Mouse (Mus musculus) limb, embryonic 13.5 days (tissue): ENCODE results near the gene Drap1. TPM values are rescaled to one million over a fixed set of nuclear protein-coding genes. Genes with fewer than 3 reads are reported as not detected.
"Not testable (repeated sequence)": the region's sequence is repeated elsewhere in the genome, so short reads cannot be mapped to it uniquely, and the experiment has no call there.

Source experiments
- ATAC-seq: fragments of 200-750 bp; cut with Nextera tagmentation; 2 replicates; pipeline ENCODE4 v1.8.0; 2017; ENCODE audit warnings: low read depth, moderate number of reproducible peaks, moderate TSS enrichment; ENCODE audit not compliant: low FRiP score
- H3K27ac ChIP-seq: fragments of 300-500 bp; sonication (generic); 2 replicates; pipeline ENCODE4 v1.5.1; 2015; ENCODE audit warnings: inconsistent platforms, mild to moderate bottlenecking, moderate library complexity
- H3K27me3 ChIP-seq: fragments of 300-500 bp; sonication (generic); 2 replicates; pipeline ENCODE4 v1.6.1; 2015; ENCODE audit warnings: mild to moderate bottlenecking, inconsistent platforms
- H3K36me3 ChIP-seq: fragments of 300-500 bp; sonication (generic); 2 replicates; pipeline ENCODE4 v1.6.1; 2015; ENCODE audit warnings: inconsistent platforms, mild to moderate bottlenecking, moderate library complexity
- H3K4me1 ChIP-seq: fragments of 300-500 bp; sonication (generic); 2 replicates; pipeline ENCODE4 v1.6.1; 2015; ENCODE audit warnings: inconsistent platforms
- H3K4me2 ChIP-seq: fragments of 300-500 bp; sonication (generic); replicated peaks from 2 replicates; pipeline ENCODE4 v1.6.1; 2015; ENCODE audit warnings: inconsistent platforms, mild to moderate bottlenecking, moderate library complexity
- H3K4me3 ChIP-seq: fragments of 300-500 bp; sonication (generic); 2 replicates; pipeline ENCODE4 v1.5.1; 2015; ENCODE audit warnings: moderate library complexity, mild to moderate bottlenecking, inconsistent platforms
- H3K9ac ChIP-seq: fragments of 300-500 bp; sonication (generic); 2 replicates; pipeline ENCODE4 v1.6.1; 2015; ENCODE audit warnings: mild to moderate bottlenecking, inconsistent platforms
- H3K9me3 ChIP-seq: fragments of 300-500 bp; sonication (generic); 2 replicates; pipeline ENCODE4 v1.6.1; 2016; ENCODE audit warnings: inconsistent platforms
- WGBS: fragments of 180-500 bp; shearing (Covaris S2); methylation state at CpG from one replicate; pipeline ENCODE4 v1.1.7; 2015; 5-methylcytosine and 5-hydroxymethylcytosine counted together
- polyA plus RNA-seq: library from polyadenylated mRNA; unstranded; fragments of >200 nt; fragmentation: Nextera tagmentation; extraction: Ambion mirVana; gene quantifications from 2 replicates; pipeline ENCODE4 v1.2.1, GENCODE M21; 2015

Gene Drap1
- polyA plus RNA-seq, 1 experiment from 2014 or later: 301 TPM

- no peak for ATAC-seq
- no peak overlapping the region for H3K27ac ChIP-seq
- H3K4me2 ChIP-seq: no peak overlapping the region
- WGBS: 81% methylated on average over 4 of the region's 4 CpGs
- peaks cover 5% of the 10 kb centered on the region for H3K36me3 ChIP-seq
- no peak overlapping the region for H3K4me3 ChIP-seq
- H3K4me1 ChIP-seq: peaks cover 8% of the 10 kb centered on the region
- no peaks in the 10 kb centered on the region for H3K27me3 ChIP-seq
- no peak overlapping the region for H3K9ac ChIP-seq
- no peaks in the 10 kb centered on the region for H3K9me3 ChIP-seq
Measured at GRCm38 (mm10) chr19:5413840-5414239, 10.9 kb downstream of the Drap1 start.

GRCm38 (mm10) chr19:5411961-5412360, 12.8 kb downstream of the Drap1 start:
- H3K9me3 ChIP-seq: no peaks in the 10 kb centered on the region
- 56% methylated on average over 5 of the region's 5 CpGs for WGBS
- 0 out of 2 replicates have a peak overlapping the region, but pooled peaks have one; percentile 14 for H3K9ac ChIP-seq
- no peaks in the 10 kb centered on the region for H3K27me3 ChIP-seq
- H3K4me1 ChIP-seq: peaks cover 22% of the 10 kb centered on the region
- H3K27ac ChIP-seq: no peak overlapping the region
- H3K4me2 ChIP-seq: no peak overlapping the region
- peaks cover 4% of the 10 kb centered on the region for H3K36me3 ChIP-seq
- ATAC-seq: no peak
- no peak overlapping the region for H3K4me3 ChIP-seq

GRCm38 (mm10) chr19:5410641-5411040, 14.1 kb downstream of the Drap1 start:
- 83% methylated on average over 5 of the region's 5 CpGs for WGBS
- H3K4me1 ChIP-seq: peaks cover 26% of the 10 kb centered on the region
- no peaks in the 10 kb centered on the region for H3K27me3 ChIP-seq
- H3K4me3 ChIP-seq: no peak overlapping the region
- H3K36me3 ChIP-seq: peaks cover 4% of the 10 kb centered on the region; the same call in 1 of the 2 replicates
- no peak overlapping the region for H3K9ac ChIP-seq
- no peak for ATAC-seq
- H3K27ac ChIP-seq: no peak overlapping the region
- H3K4me2 ChIP-seq: no peak overlapping the region
- H3K9me3 ChIP-seq: no peaks in the 10 kb centered on the region

GRCm38 (mm10) chr19:5409068-5409467, 15.7 kb downstream of the Drap1 start:
- Histone ChIP-seq H3K9me3 (no peaks in the 10 kb centered on the region), H3K4me3 (no peak overlapping the region), H3K4me2 (no peak overlapping the region), H3K36me3 (peaks cover 4% of the 10 kb centered on the region; the same call in 1 of the 2 replicates), H3K9ac (no peak overlapping the region), H3K27ac (no peak overlapping the region), H3K27me3 (no peaks in the 10 kb centered on the region), H3K4me1 (peaks cover 26% of the 10 kb centered on the region)
- WGBS: 40% methylated on average over 5 of the region's 5 CpGs
- no peak for ATAC-seq

GRCm38 (mm10) chr19:5408057-5409001, 16.4 kb downstream of the Drap1 start:
- Histone ChIP-seq H3K27me3 (no peaks in the 10 kb centered on the region), H3K4me1 (peaks cover 26% of the 10 kb centered on the region), H3K9ac (peak overlapping the region; percentile 67; the same call in 1 of the 2 replicates), H3K4me2 (peak overlapping the region; percentile 68), H3K4me3 (peak overlapping the region; percentile 54), H3K9me3 (no peaks in the 10 kb centered on the region), H3K36me3 (peaks cover 4% of the 10 kb centered on the region; the same call in 1 of the 2 replicates), H3K27ac (no peak overlapping the region)
- no peak for ATAC-seq
- 92% methylated on average over 13 of the region's 13 CpGs for WGBS

GRCm38 (mm10) chr19:5407133-5407532, 17.6 kb downstream of the Drap1 start:
- no peaks in the 10 kb centered on the region for H3K27me3 ChIP-seq
- peaks cover 26% of the 10 kb centered on the region for H3K4me1 ChIP-seq
- 19% methylated on average over 7 of the region's 7 CpGs for WGBS
- peak overlapping the region; percentile 54 for H3K4me3 ChIP-seq
- H3K36me3 ChIP-seq: peaks cover 4% of the 10 kb centered on the region; the same call in 1 of the 2 replicates
- H3K4me2 ChIP-seq: peak overlapping the region; percentile 68
- H3K9me3 ChIP-seq: no peaks in the 10 kb centered on the region
- H3K9ac ChIP-seq: peak overlapping the region; percentile 67
- peak overlapping the region; percentile 85 for H3K27ac ChIP-seq
- ATAC-seq: peak; percentile 55; the same call in 1 of the 2 replicates

GRCm38 (mm10) chr19:5406531-5407126, 18.1 kb downstream of the Drap1 start:
- H3K4me1 ChIP-seq: peaks cover 22% of the 10 kb centered on the region
- H3K27ac ChIP-seq: peak overlapping the region; percentile 85
- peak overlapping the region; percentile 67 for H3K9ac ChIP-seq
- ATAC-seq: peak; percentile 81
- not testable (repeated sequence) for H3K27me3 ChIP-seq, H3K9me3 ChIP-seq, H3K36me3 ChIP-seq
- peak overlapping the region; percentile 68 for H3K4me2 ChIP-seq
- H3K4me3 ChIP-seq: peak overlapping the region; percentile 54
- 11% methylated on average over 25 of the region's 25 CpGs for WGBS

- no peaks in the 10 kb centered on the region for H3K27me3 ChIP-seq
- peak overlapping the region; percentile 67 for H3K9ac ChIP-seq
- H3K4me2 ChIP-seq: peak overlapping the region; percentile 65
- peaks cover 22% of the 10 kb centered on the region for H3K4me1 ChIP-seq
- no peak for ATAC-seq
- H3K36me3 ChIP-seq: peaks cover 4% of the 10 kb centered on the region; the same call in 1 of the 2 replicates
- WGBS: 20% methylated on average over 7 of the region's 7 CpGs
- no peaks in the 10 kb centered on the region for H3K9me3 ChIP-seq
- peak overlapping the region; percentile 42 for H3K4me3 ChIP-seq
- H3K27ac ChIP-seq: peak overlapping the region; percentile 52; the same call in 1 of the 2 replicates
Measured at GRCm38 (mm10) chr19:5405924-5406323, 18.9 kb downstream of the Drap1 start.

GRCm38 (mm10) chr19:5402293-5402692, 22.5 kb downstream of the Drap1 start, which contains the start of gene Tsga10ip:
Tsga10ip (minus strand) TSS chr19:5402526.
- H3K4me2 ChIP-seq: no peak within 1 kb of the TSS
- no peak within 1 kb of the TSS for H3K27ac ChIP-seq
- no peak within 1 kb of the TSS for H3K9ac ChIP-seq
- H3K4me3 ChIP-seq: no peak within 1 kb of the TSS
- H3K9me3 ChIP-seq: no peaks in the 10 kb centered on the region
- ATAC-seq: no peak
- WGBS: 75% methylated on average over 8 of the region's 8 CpGs
- no peaks in the 10 kb centered on the region for H3K27me3 ChIP-seq
- peaks cover 4% of the 10 kb centered on the region; the same call in 1 of the 2 replicates for H3K4me1 ChIP-seq
- H3K36me3 ChIP-seq: no peaks in the 10 kb centered on the region

GRCm38 (mm10) chr19:5401073-5401472, 23.7 kb downstream of the Drap1 start:
- H3K27ac ChIP-seq, H3K27me3 ChIP-seq, H3K36me3 ChIP-seq, H3K4me3 ChIP-seq, H3K4me1 ChIP-seq, H3K4me2 ChIP-seq, ATAC-seq, H3K9me3 ChIP-seq: not testable (repeated sequence)
- 74% methylated on average over 4 of the region's 4 CpGs for WGBS
- H3K9ac ChIP-seq: 0 out of 2 replicates have a peak overlapping the region, but pooled peaks have one; percentile 25

- ATAC-seq: no peak
- no peak overlapping the region for H3K4me2 ChIP-seq
- H3K4me3 ChIP-seq: no peak overlapping the region
- peaks cover 11% of the 10 kb centered on the region for H3K4me1 ChIP-seq
- H3K27ac ChIP-seq: no peak overlapping the region
- H3K27me3 ChIP-seq: peaks cover 7% of the 10 kb centered on the region; the same call in 1 of the 2 replicates
- H3K9ac ChIP-seq: no peak overlapping the region
- WGBS: 69% methylated on average over 4 of the region's 4 CpGs
- H3K9me3 ChIP-seq: no peaks in the 10 kb centered on the region
- H3K36me3 ChIP-seq: no peaks in the 10 kb centered on the region
Measured at GRCm38 (mm10) chr19:5395371-5395770, 29.4 kb downstream of the Drap1 start.

- Histone ChIP-seq H3K27ac (no peak overlapping the region), H3K27me3 (peaks cover 7% of the 10 kb centered on the region; the same call in 1 of the 2 replicates), H3K4me3 (no peak overlapping the region), H3K9ac (peak overlapping the region; percentile 25; the same call in 1 of the 2 replicates), H3K36me3 (no peaks in the 10 kb centered on the region), H3K9me3 (no peaks in the 10 kb centered on the region), H3K4me1 (peaks cover 23% of the 10 kb centered on the region), H3K4me2 (no peak overlapping the region)
- no peak for ATAC-seq
- 34% methylated on average over 10 of the region's 10 CpGs for WGBS
Measured at GRCm38 (mm10) chr19:5394168-5394567, 30.6 kb downstream of the Drap1 start.
